Mouse (Mus musculus) bone marrow macrophage, adult 2 months (primary cell): Measurements from ENCODE around the gene Phf12. TPM values are rescaled to one million over a fixed set of nuclear protein-coding genes. Genes with fewer than 3 reads are reported as not detected.

Experiments
- H3K27ac ChIP-seq: 2 replicates; pipeline ENCODE4 v1.5.1; 2012; ENCODE audit warnings: low read depth, low read length; ENCODE audit not compliant: insufficient read depth
- H3K4me1 ChIP-seq: 2 replicates; pipeline ENCODE4 v1.6.1; 2012; ENCODE audit warnings: low read length; ENCODE audit not compliant: control insufficient read depth, insufficient read depth
- H3K4me3 ChIP-seq: 2 replicates; pipeline ENCODE4 v1.5.1; 2012; ENCODE audit warnings: mild to moderate bottlenecking, low read length, moderate library complexity; ENCODE audit not compliant: insufficient read depth
- CTCF ChIP-seq: IDR thresholded peaks from 2 replicates; pipeline ENCODE4 v1.5.1; 2012; ENCODE audit warnings: low read depth, mild to moderate bottlenecking, low read length, moderate library complexity
- POLR2A ChIP-seq: IDR thresholded peaks from 2 replicates; pipeline ENCODE4 v1.6.1; 2012; ENCODE audit warnings: mild to moderate bottlenecking, low read depth, low read length, borderline replicate concordance
- polyA plus RNA-seq: library from polyadenylated mRNA; stranded (reverse); fragments of >200 nt; gene quantifications from 2 replicates; pipeline ENCODE4 v1.2.4, GENCODE M21; 2012; ENCODE audit not compliant: missing spikeins, insufficient read depth, insufficient read length

Gene Phf12
- polyA plus RNA-seq, 1 experiment, result 47.8 TPM

DNA sequence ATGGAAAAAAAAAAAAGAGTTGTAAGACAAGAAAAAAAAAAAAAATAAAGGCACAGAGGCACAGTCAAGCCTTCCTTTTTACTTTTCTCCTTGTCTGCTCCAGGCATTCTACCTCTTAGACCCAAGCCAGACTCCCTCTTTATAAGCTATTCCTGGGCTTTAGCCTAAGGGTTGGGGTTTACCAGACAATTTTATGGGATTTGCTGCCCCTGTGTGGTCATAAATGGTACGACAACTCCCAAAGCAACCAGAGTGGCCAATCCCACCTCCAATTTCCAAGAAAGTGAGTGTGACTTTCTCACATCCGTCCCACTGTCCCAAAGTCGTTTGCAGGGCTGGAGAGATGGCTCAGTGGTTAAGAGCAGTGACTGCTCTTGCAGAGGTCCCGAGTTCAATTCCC lies 15.4 kb upstream of the Phf12 start:
- H3K4me1 ChIP-seq, result no peaks in the 10 kb centered on the region
- no peak overlapping the region for H3K4me3 ChIP-seq
- TF ChIP-seq CTCF, result no peak
- no peak for TF ChIP-seq POLR2A
- no peak overlapping the region for H3K27ac ChIP-seq

DNA sequence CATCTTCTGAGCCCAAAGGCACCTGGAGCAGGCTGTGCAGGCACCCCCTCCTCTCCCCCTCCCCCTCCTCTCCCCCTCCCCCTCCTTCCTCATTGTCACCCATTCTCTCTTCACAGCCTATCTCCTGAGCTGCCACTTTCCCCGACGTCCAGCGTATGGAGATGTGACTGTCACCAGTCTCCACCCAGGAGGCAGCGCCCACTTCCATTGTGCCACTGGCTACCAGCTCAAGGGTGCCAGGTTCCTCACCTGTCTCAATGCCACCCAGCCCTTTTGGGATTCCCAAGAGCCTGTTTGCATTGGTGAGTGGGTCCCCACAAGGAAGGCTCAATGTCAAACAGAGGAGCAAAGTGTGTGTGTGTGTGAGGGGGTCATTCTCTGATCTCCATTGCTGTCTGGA lies 13.8 kb upstream of the Phf12 start:
- no peak overlapping the region for H3K27ac ChIP-seq
- H3K4me1 ChIP-seq, result no peaks in the 10 kb centered on the region
- TF ChIP-seq CTCF (no peak), POLR2A (no peak)
- no peak overlapping the region for H3K4me3 ChIP-seq

DNA sequence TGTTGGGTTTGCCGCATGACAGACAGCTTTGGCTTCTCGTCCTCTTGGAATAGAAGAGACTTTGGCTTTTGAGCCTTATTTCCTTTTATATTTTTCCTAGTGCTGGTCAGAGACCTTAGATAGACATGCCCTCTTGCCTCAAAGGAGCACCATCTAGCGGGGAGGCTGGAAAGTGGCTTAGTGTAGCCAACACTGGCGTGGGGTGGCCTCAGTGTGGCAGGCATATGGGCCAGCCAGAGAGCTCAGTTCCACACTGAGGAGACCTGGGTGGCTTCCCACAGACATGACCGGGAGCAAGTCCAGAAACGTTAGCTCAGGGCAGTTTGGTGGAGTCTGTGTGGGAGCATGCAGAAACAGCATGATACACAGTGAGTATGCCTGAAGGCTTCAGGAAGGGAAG lies 11.8 kb upstream of the Phf12 start:
- H3K27ac ChIP-seq, result no peak overlapping the region
- no peak overlapping the region for H3K4me3 ChIP-seq
- TF ChIP-seq CTCF (no peak), POLR2A (no peak)
- H3K4me1 ChIP-seq, result no peaks in the 10 kb centered on the region

DNA sequence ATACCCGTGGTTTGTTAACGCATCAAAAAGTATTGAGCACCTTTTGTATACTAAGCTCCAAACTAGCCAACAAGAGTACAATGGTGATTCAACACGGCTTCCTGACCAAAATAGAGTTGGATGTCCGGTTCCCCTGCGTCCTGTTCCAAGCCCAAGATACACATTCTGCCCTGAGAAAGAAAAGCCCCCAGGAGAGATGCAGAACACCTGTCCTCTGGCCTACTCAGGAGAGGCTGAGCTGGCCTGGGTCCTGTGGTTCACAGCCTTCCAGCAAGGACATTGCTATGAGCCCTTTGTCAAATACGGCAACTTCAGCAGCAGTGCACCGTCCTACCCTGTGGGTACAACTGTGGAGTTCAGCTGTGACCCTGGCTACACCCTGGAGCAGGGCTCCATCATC lies 9.0 kb upstream of the Phf12 start:
- no peaks in the 10 kb centered on the region for H3K4me1 ChIP-seq
- no peak overlapping the region for H3K4me3 ChIP-seq
- no peak overlapping the region for H3K27ac ChIP-seq
- TF ChIP-seq POLR2A (no peak), CTCF (no peak)

DNA sequence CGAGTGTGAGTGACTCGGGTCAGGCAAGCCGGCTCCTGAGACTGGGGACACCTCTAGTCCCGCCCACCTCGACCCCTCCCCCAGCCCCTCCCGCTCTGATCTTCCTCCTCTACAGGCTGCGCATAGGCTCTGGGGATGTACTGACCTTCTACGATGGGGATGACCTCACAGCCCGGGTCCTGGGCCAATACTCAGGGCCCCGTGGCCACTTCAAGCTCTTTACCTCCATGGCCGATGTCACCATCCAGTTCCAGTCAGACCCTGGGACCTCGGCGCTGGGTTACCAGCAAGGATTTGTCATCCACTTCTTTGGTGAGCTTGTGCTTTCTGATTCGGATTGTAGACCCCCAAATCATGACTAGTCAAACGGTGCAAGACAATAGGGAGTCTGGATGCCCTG lies 8.2 kb upstream of the Phf12 start:
- TF ChIP-seq POLR2A (no peak), CTCF (no peak)
- Histone ChIP-seq H3K4me3 (no peak overlapping the region), H3K27ac (no peak overlapping the region), H3K4me1 (no peaks in the 10 kb centered on the region)

DNA sequence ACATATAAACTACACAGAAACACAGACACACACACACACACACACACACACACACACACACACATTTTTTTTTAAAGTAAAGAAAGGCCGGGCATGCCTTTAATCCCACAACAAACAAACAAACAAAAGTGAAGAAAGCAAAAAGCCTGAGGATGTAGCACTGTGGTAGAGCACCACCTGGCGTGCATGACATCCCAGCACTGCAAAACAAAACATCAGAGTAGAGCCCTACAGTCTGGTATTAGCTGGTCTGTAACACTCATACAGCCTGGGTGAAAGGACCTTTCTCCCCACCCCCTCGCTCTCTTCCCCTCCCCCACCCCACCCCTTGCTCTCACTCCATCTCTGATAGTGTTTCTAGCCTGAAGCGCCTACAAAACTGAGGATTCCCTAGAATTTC lies 6.7 kb upstream of the Phf12 start:
- Histone ChIP-seq H3K4me1 (peaks cover 8% of the 10 kb centered on the region), H3K27ac (no peak overlapping the region), H3K4me3 (no peak overlapping the region)
- TF ChIP-seq CTCF, result no peak
- TF ChIP-seq POLR2A, result no peak

DNA sequence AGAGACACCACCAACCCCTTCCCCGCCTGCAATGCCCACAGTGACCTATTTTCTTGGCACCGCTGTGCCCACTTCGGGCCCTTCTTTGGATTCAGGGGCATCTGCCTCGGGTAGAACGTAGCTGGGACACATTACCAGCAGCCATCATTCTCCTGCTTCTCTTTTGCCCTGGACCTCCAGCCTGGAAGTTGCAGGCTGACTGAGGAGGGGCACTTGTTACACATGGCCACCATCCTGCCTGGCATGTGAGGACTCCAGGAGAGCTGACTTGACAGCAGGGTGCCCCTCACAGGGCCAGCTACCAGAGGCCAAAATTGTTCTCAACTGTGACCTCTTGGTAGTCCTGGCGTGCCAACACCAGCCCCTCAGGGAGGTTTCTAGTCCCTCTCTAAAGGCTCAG lies 4.4 kb upstream of the Phf12 start:
- Histone ChIP-seq H3K27ac (no peak overlapping the region), H3K4me1 (peaks cover 10% of the 10 kb centered on the region), H3K4me3 (no peak overlapping the region)
- TF ChIP-seq CTCF, result no peak
- no peak for TF ChIP-seq POLR2A

DNA sequence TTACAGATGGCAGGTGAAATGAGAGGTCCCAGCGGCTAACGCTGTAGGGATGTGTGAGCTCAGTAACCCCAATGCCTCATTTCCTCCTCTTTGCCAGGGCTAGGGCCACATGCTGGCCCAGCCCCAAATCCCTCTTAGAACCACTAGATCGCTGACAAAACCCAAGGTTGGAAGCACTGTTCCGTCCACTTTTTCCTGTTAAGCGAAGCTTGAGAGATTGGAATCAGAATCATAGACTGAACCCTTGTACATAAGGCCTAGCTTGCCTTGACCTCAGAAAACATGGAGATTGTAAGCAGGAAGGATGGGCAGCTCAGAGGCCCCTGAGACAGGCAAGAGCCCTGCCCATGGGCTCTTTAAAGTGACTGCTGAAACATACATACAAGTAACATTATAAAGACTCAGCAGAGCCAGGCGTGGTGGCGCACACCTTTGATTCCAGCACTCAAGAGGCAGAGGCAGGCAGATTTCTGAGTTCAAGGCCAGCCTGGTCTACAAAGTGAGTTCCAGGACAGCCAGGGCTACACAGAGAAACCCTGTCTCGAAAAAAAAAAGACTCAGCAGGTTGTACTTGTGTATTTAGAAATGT lies 3.2 kb upstream of the Phf12 start:
- no peak for TF ChIP-seq POLR2A
- TF ChIP-seq CTCF, result no peak
- Histone ChIP-seq H3K4me3 (no peak overlapping the region), H3K4me1 (peaks cover 10% of the 10 kb centered on the region), H3K27ac (no peak overlapping the region)

DNA sequence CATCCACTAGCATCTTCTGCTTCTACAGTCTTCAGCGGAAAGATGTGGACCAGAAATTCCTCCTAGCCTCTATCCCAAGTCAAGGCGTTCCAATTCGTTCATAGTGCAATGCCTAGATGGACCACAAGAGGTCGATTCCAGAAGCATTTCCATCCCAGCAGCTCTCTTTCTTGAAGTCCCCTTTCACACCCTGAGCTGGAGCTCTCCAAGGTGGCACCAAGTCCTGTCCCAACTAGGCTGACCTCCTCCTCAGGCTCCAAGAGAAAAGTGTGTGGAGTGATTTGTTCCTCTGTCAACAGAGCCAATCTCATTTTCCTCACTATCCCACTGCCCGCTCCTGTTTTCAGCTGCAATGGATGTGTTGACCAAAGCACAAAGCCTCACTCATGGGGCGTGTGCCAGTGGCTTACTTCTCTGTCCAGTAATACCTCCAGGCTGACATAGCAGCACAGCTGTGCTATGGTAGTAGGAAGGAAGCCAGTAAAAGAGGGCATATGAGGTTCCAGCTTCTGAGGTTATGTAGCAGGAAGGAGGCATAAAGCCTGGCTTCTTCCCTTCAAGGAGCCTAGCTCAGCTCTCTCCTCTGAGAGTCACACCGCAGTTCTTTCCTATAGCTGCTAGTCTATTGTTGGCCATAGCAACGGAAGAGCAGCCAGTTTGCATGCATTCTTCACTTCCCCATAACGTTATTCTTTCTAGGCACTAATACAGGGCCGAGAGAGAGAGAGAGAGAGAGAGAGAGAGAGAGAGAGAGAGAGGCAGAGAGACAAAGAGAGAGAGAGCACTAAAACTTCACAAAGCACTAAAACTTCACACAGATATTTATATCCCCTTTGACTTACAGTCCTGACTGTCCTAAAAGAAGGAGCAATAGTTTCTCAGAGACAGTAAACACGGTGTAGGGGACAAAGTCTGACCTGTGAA lies 2.0 kb upstream of the Phf12 start:
- peaks cover 10% of the 10 kb centered on the region for H3K4me1 ChIP-seq
- H3K27ac ChIP-seq, result peak overlapping the region; percentile 41
- TF ChIP-seq CTCF (peak; percentile 39; the same call in 1 of the 2 replicates), POLR2A (no peak)

More for the DNA sequence above, 2.0 kb upstream of the Phf12 start:
- no peak overlapping the region for H3K4me3 ChIP-seq
